Mouse (Mus musculus) brain, embryonic 14.5 days (tissue): ENCODE data around the gene Sh3gl1.

Source experiments
- CTCF ChIP-seq: fragments of 200-500 bp; IDR thresholded peaks from 2 replicates; pipeline ENCODE4 v1.5.1; 2012; ENCODE audit warnings: inconsistent platforms, mild to moderate bottlenecking, moderate library complexity, borderline replicate concordance; ENCODE audit not compliant: insufficient read depth, insufficient read length; ENCODE audit errors: extremely low read depth
- POLR2A ChIP-seq: fragments of 200-500 bp; IDR thresholded peaks from 2 replicates; pipeline ENCODE4 v1.6.1; 2012; ENCODE audit warnings: mild to moderate bottlenecking, inconsistent platforms, borderline replicate concordance; ENCODE audit not compliant: poor library complexity, insufficient read depth, insufficient read length, severe bottlenecking; ENCODE audit errors: extremely low read depth

DNA sequence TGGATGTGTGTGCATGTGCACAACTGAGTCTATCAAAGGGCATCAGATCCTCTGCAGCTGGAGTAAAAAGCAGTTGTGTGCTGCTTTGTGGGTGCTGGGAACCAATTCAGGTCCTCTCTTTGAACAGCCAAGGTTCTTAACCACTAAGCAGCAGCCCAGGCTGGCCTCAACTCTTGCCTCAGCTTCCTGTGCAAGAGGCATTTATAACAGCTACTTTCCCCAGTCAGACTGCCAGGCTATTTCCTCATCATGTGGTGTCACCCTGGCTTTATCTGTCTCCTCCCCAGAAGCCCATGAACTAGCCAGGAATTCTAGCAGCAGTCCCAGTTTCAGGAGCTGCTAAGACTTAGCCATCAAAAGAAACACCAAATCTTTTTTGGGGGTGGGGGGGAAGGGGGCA is 30.0 kb upstream of the Sh3gl1 start:
- TF ChIP-seq POLR2A (no peak), CTCF (no peak)
